Mouse (Mus musculus): ENCODE measurements around the gene Iqsec1.
A peak's percentile ranks its signal among the peaks of the same experiment; 100 is the strongest.

Gene Iqsec1

DNA sequence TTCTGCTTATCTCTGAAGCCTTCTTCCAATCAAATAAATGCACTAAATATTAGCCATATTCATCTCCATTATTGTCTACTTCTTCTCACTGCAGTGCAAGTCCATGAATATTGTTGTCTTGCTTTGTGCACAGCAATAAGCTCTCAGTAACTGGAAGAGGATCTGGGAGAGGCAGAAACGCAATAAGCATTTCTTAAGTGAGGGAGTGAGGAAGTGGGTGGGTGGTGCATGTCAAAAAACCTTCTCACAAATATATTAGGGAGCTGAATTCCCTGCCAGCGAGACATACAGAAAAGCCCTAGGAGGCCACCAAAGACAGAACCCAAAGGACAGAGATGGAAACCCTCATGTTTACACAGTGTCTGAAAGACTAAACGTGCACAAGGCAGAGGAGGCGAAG is 35.1 kb downstream of the Iqsec1 start:
- no peak for DNase-seq (ENCODE audit: low spot score)

DNA sequence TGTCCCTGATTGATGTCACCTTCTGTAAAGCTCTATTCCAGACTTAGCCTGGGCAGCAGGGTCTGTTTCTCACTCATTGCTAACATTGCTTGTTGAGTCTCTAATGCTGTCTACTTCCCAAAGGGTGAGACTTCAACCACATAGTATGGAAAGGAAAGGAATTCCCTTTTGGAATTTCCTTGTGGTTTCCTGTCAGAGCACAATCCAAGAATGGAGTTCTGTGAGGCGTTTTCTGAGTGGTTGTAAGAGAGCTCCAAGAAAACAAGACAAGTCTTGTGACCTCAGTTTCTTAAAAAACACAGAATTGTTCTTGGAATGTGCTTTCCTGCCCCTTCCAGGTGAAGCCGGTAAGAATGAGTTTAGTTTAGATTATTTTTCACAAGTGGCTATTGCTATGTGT is 37.5 kb downstream of the Iqsec1 start:
- DNase-seq (ENCODE audit: low spot score) = no peak

DNA sequence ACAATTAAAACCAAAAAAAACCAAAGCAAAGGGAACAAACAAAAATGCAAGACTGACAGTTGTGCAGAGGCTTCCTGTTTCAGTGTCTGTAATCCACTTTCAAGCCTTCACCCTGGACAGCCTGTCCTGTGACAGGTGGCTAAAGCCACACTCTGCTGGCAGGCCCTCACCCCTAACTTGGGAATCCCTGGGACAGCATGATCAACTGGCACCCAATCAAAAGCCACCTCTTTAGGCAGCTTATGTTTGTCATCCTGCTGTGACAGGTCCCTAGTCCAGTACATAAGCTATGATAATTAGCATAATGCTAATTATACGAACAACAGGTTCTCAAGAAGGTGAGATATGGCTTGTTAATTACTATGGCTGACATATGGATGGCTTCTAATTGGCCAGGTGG is 40.4 kb downstream of the Iqsec1 start:
- no peak for DNase-seq (ENCODE audit: low spot score)

DNA sequence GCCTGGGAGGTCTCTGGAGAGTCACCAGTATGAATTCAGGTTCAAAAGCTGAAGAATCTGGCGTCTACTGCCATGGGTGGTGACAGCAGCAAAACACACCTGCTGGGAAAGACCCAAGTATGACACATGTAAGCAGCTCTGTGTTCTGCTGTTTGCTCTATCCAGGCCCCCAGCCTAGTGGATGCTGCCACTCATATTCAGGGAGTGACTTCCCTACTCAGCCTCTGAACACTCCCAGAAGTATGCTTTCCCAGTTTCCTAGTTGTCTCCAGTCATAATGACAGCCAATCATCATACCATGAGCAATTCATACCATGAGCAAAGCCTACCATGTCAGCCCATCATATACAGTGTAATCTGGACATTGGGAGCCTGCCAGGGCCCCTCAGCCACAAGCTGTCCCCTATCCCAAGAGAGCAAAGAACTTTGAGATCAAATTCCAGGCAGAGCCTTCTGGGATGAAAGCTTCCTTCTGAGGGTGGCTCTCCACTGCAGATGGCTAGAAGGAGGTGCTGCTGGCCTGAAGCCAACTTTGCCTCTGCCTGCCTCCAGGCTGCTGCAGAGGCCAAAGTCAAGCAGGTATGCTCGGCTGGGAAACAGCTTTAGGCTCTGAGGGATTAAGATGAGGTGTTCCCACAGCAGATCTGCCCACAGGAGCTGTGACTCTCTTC is 42.8 kb downstream of the Iqsec1 start:
- peak; percentile 26 for DNase-seq (ENCODE audit: low spot score)

DNA sequence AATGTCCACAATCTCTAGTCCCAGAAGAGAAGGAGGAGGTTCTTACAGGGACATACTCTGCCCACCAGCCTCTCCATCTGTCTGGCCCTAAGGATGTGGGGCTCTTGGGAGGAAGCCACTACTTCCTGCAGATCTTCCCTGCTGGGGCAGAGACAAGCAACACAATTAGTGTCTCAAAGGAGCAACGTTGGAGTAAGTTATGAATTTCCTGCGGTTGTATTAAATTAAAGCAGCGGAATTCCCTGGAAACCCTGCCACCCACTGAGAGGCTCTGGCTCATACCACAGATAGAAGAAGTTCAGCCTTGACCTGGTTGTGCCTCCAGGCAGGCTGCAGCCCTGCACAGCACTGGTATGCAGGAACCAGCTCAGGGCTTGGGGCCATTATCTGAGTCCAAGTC is 47.2 kb downstream of the Iqsec1 start:
- no peak for DNase-seq (ENCODE audit: low spot score)

DNA sequence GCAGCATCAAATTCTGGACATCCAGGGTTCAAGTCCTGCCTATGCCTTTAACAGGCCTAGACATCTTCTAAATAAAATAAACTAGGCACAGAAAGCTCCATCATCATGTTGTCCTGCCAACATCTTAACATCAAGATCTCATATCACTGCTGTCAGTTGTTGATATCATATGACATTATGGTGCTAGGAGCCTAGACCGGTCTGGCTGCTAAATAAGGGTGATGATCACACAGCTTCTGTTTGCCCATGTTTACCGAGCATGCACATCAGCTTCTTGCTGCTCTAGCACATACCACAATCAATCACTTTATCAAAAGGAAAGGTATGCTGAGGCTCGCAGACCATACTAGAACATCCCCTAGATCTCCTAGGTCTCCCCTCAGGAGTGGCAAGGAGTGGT is 54.8 kb downstream of the Iqsec1 start:
- DNase-seq (ENCODE audit: low spot score) = no peak

DNA sequence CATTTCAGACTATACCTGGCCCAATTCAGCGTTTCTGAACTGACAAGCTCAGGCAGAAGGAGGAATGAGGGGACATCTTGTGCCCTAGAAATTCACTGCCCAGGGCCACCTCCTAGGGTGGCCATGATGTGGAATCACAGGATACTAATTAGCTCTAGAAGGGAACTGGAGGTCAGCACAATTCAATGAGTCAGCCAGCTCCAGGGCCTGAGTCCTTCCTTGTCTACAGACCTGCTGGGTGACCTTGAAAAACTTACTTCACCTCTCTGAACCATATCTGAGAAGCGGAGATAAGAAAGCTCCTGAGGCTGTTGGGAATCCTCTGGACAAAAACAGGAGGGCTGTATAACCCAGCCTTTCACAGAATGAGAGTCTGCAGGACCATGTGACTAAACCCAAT is 59.7 kb downstream of the Iqsec1 start:
- DNase-seq (ENCODE audit: low spot score) = no peak

DNA sequence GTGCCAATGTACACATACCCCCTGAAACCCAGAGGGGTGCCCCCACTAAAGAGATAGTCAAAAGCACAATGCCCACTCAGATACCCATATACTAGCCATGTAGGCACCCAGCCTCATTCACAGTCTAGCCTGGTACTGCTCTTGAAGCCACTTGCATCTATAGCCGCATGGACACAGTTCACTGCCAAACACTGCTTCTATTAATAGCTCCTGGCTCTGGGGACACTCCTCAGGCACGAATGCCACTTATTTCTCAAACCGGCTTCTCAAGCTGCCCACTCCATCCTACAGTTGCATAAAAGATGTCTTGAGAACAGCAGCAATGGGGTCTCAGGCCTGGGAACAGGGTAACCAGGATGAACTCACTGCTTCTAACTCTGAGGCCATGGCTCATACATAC is 63.0 kb downstream of the Iqsec1 start:
- no peak for DNase-seq (ENCODE audit: low spot score)

DNA sequence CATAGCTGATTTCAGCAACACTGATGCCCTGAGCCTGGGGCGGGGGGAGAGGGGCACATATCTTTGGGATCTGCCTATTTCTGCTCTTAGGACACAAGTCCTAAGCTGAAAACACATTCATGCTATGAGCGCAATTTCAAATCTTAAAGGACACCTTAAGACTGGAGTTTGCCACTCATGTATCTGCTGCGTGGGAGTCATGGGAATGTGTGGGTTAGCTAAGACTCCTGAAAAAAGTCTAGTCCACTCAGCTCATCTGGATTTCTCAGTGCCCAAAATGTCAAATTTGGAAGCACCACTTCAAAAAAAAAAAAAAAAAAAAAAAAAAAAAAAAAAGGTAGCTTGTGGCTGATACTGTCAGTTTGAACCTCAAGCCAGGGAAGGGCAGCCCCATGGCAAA is 63.7 kb downstream of the Iqsec1 start:
- DNase-seq (ENCODE audit: low spot score) = no peak

DNA sequence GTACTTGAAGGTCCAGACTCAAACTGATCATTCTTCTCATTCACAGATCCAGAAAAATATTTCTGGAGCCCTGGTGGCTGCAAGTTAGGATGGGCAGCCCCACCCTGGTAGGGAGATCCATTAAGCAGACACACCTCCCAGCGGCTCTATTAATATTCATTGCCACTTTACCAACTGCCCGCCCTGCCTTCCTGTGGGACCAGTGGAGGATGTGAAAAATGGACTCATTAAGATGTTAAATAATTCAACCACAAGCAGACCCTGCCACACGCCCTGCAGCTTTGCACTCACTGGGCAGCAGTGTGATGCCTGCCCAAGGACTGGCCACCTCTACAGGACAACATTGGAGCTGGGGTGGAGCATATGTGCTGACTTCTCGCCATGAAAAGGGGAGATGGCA is 64.1 kb downstream of the Iqsec1 start:
- no peak for DNase-seq (ENCODE audit: low spot score)

DNA sequence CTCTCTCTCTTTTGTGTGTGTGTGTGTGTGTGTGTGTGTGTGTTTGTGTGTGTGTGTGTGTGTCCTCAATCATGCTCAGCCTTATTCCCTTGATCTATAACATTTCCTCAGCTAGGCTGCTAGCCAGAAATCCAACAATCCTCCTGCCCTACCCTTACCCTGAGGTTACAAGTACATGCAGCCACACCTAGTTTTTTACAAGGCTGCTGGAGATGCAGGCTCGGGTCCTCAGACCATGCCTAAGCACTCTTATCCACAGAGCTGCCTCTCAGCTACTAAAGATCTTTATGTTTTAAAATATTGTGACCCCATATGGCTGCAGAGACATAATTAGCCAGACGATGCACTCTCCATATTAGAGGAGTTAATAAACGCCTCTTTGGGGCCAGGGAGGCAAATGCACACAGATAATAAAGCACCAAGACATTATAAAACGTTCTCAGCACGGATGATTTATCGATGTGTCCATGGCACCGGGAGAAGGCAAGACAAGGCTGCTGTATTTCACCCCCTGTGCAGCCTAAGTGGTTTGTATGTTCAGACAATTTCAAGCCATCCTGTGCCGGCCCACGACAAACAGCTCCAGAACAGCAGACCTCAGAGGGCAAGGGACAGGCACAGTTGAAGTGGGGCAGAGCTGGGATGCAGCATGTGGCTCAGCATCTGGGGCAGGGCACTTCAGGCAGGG is 67.1 kb downstream of the Iqsec1 start:
- DNase-seq (ENCODE audit: low spot score) = no peak

DNA sequence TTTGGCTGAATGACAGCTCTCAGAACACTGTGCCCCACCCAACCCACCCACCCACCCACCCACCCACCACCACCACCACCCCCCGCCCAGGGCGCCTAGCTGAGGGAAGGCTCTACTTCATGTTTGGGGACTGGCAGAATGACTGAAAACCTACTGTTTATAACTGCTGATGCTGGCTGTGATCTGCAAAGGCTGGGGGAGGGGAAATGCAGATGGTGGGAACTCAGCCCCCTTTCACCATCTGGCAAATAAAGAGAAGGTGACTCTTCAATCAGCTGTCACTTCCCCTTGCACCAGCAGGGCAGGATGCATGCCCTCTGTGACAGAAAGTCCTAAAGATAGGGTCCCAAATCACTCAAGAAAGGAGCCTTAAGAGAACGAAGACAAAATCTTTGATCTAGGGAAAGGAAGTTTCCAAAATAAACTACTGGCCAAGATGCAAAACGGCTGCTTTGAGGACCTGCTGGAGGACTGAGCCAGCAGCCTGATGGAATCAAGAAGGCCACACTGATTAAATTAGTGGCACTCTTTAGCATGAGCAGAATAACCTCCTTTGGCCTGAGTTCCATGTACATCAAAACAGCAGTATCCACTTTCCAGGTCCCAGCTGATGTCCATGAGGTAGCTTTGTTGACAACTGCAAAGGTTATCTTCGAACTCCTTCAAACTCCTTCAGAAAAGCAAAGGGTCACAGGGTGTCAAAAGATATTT is 67.8 kb downstream of the Iqsec1 start:
- DNase-seq (ENCODE audit: low spot score) = no peak

DNA sequence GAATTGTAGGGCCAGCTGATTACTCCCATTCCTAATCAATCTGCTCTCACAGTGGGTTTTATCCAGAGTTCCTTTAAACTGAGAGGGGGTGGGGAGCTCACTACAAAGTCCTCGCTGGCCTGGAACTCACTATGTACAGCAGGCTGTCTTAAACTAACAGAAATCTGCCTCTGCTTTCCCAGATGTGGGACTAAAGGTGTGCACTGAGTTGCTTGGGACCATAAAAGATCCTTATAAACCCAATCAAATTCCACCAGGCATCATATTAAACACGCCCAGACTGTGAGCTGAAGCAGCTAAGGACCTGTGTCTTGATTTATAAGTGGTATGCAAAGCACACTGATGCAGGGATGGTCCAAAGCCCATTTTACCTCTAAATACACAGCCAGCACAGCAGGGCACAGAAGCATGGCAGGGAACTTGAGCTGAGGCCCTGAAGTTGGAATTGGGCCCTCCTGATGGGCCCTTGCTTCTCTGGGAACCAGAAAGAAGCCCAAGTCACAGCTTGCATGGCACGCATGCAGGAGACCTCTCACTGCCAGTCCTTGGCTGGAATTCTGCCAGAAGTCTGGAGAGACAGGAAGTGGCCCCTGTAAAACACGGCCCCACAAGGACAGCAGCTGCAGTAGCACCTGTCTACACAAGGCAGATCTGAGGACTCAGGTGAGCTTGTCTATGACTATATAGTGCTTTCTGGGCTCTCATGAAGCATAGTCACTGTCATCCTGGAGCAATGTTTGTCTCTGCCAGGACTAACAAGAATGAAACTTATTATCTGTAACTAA is 68.7 kb downstream of the Iqsec1 start:
- peak; percentile 34 for DNase-seq (ENCODE audit: low spot score)

DNA sequence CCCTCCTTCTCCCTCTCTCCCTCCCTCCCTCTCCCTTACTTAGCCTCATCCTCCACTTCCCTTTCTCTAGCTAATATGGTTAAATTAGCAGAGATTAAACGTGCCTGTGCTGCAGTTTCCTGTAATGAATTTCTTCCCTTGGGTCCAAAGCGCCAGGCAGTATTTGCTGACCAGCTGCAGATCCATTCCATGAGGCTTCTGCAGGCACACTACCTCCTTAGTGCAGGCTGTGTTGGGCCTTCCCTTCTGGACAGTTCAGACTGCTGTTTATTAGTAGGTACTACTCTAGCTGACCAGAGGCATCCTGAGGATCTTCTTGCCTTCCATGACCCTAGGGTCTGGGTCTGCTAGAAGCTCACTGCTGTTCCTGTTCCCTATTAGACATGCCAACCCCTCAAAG is 72.9 kb downstream of the Iqsec1 start:
- no peak for DNase-seq (ENCODE audit: low spot score)

DNA sequence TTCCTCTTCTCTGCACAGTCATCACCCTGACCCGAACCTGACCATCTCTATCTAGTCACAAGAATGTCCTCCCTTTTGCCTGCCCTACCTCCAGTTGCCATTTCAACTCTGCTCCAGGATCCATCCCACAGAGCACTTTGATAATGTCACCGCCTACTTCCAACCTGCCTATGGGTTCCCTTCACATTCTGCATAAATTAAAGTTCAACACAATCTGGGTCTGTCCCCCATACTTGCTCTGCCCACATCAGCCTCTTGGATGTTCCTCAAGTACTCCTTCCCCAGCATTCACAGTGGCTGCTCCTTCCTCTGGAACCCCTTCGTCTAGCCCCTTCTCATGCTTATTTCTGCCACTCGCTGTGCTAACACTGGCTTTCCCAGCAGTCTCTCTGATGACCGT is 74.7 kb downstream of the Iqsec1 start:
- DNase-seq (ENCODE audit: low spot score) = no peak

DNA sequence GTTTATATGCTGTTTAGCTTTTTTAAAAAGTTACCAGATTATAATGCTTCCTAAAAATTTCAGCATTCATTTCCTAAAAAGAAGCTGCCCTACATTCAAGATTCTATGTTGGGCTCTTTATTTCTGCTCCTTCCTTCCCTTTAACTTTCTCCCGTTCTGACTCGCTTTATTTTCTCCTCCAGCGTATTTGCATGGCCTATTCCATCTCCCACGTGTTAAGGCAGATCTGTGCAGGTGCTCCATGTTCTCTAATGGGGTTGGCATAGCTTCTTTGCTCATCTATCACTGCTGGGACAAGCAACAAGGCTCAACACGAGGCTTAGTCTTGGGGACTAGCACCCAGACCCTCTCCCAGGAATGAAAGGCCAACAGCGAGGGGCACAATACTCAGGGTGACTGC is 75.7 kb downstream of the Iqsec1 start:
- DNase-seq (ENCODE audit: low spot score) = no peak

DNA sequence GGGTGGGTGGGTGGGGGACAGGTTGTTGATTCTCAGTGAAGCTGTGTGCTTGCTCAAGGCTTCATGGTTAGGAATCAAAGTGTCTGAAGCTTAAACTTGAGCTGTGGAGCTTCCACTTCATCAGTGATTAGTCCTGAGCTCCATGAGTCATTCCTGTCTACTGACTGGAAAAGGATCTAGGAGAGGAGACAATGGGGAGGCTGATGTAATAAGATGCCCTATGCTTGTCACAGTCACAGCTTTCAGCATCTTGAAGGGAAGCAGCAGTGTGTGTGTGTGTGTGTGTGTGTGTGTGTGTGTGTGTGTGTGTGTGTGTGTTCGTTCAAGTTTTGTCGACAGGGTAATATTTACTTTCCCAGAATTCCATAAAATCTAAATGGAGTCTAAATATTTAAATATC is 84.3 kb downstream of the Iqsec1 start:
- DNase-seq (ENCODE audit: low spot score) = no peak

DNA sequence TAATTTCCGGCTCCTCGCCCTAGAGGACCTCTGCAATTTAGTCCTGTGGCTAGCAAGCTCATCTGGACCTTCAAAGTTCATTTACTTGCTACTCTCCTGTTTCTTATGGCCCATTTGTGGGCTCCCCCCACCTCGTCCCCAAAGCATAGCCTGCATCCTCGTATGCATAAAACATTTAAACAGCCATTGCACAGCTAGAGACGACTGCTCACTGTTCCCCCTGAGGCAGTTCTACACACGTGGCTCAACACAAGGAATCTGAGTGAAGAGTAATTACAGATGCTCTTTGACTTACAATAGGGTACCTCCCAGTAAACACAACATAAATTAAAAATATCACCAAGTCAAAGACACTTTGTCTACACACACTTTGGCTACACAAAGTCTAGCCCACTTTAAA is 88.2 kb downstream of the Iqsec1 start:
- DNase-seq (ENCODE audit: low spot score) = no peak

DNA sequence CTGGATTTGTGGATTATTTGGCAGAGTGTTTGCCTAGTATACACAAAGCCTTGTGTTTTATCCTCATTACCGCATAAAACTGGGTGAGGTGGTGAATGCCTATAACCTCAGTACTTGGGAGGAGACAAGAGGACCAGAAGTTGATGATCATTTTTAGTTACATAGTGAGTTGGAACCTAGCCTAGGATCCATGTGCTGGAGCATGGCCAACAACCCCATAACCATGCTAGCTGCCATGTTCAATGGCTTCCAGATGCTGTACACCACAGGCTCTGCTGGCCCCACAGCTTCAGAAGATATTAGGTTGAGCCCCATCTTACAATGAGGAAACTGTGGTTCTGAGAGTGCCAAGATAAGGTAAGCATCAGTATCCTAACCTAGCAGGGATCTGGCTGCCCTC is 89.2 kb downstream of the Iqsec1 start:
- no peak for DNase-seq (ENCODE audit: low spot score)

DNA sequence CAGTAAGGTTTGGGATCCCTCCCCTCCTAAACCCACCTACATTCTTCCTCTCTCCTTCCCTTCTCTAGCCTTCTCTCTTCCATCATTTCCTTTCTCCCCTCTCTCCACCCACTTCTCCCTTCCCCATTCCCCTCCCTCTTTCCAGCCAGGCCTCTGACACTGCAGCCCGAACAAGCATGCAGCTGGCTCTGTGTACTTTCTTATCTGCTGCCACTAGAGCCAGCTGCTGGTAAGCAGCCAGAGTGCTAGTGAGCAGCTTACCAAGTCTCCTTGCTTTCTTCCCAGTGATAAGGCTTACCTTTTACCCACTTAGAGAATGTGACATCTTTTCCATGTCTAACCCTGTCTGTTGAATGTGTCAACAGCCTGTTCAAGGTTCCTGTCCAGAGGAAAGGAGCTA is 90.4 kb downstream of the Iqsec1 start:
- no peak for DNase-seq (ENCODE audit: low spot score)

DNA sequence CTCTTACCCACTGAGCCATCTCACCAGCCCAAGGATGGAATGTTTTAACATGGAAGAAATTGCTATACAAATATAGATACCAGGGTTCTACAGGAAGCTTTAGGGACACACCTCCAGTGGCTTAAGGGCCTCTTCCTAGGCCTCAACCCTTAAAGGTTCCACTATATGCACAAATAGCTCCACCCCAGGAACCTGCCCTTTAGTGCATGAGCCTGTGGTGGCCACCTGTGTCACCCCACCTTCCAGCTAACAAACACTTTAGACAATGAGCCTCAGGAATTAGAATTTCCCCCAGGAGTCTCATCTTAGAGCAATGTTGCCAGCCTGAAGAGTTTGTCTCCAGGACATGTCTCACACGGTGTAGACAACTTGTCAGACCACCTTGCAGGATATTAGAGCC is 96.1 kb downstream of the Iqsec1 start:
- DNase-seq (ENCODE audit: low spot score) = no peak

DNA sequence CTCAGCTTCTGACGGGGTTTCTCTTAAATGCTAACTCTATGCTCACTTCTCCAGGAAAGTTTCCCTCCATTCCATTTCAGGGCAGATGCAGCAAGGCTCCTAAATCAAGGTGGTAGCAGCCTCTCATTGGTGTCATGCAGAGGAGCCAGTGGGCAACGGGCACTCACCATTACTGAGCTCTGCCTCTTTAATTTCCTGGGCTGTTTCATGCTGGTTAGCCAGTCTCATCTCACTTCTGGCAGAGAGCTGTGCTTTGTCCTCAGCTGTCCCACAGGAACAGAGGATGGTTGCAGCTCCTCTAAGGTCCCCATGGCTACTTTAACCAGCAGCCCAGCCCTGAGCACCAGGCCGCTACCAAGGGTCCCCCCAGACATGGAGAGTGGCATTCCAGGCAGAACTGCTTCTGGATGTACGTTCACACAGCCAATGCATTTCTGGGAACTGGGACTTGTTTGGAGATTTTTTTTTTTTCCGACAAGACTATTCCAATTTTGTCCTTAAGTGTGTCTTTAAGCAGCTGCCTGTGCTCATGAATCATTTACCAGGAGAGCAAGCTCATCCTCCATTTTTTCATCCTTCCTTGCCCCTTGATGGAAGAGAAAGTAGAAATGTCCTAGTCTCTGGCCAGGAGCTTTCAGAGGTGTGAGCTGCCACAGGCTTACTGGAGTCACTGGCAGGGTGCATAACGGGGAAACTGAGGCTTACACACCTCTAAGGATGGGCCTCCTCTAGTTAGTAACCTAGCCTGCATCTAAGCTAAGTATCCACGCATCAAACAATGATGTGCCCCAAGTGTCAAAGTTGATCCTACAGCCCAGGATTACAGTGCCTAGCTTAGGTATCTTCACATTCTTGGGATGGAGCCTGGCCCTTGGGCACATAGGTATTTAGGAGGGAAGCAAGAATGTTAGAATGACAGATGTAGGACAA is 98.9 kb downstream of the Iqsec1 start:
- DNase-seq (ENCODE audit: low spot score) = no peak
